Mouse (Mus musculus) Muller cell, postnatal 12 days (primary cell): ENCODE measurements around the gene Ascl5.
A peak's percentile ranks its signal among the peaks of the same experiment; 100 is the strongest.

Experiments used
- DNase-seq: peaks from one replicate; pipeline ENCODE4 v3.0.0-alpha.2; 2015; ENCODE audit errors: inconsistent ontology term

Ascl5 gene

GRCm38 (mm10) chr1:136051465-136051864, 861 bp downstream of the Ascl5 start:
- DNase-seq = peak; percentile 80

GRCm38 (mm10) chr1:136052547-136052946, 1.9 kb downstream of the Ascl5 start, which contains the start of gene Cacna1s:
Cacna1s (plus strand) TSS chr1:136052750.
- DNase-seq = no peak

GRCm38 (mm10) chr1:136055771-136056170, 5.2 kb downstream of the Ascl5 start:
- no peak for DNase-seq

GRCm38 (mm10) chr1:136058594-136058993, 8.0 kb downstream of the Ascl5 start:
- no peak for DNase-seq

GRCm38 (mm10) chr1:136061041-136061789, 10.6 kb downstream of the Ascl5 start:
- no peak for DNase-seq

GRCm38 (mm10) chr1:136061790-136062141, 11.2 kb downstream of the Ascl5 start:
- DNase-seq = no peak

GRCm38 (mm10) chr1:136063991-136064390, 13.4 kb downstream of the Ascl5 start:
- DNase-seq = peak; percentile 24

- no peak for DNase-seq
Observed at GRCm38 (mm10) chr1:136066621-136067020, 16.0 kb downstream of the Ascl5 start.

- no peak for DNase-seq
Observed at GRCm38 (mm10) chr1:136067579-136067978, 17.0 kb downstream of the Ascl5 start.

- peak; percentile 47 for DNase-seq
Observed at GRCm38 (mm10) chr1:136076086-136076485, 25.5 kb downstream of the Ascl5 start.

GRCm38 (mm10) chr1:136077656-136078055, 27.1 kb downstream of the Ascl5 start:
- DNase-seq = no peak

GRCm38 (mm10) chr1:136081161-136081560, 30.6 kb downstream of the Ascl5 start:
- no peak for DNase-seq

GRCm38 (mm10) chr1:136085988-136086685, 35.5 kb downstream of the Ascl5 start:
- no peak for DNase-seq

GRCm38 (mm10) chr1:136089368-136090165, 39.0 kb downstream of the Ascl5 start:
- peak; percentile 2 for DNase-seq

GRCm38 (mm10) chr1:136093726-136094125, 43.1 kb downstream of the Ascl5 start:
- DNase-seq = no peak

- DNase-seq = no peak
Observed at GRCm38 (mm10) chr1:136094807-136095206, 44.2 kb downstream of the Ascl5 start.
